ENCODE assay signal across 9 mouse cellular contexts in genomic region chr2:91986071-91986470, GRCm38 (mm10). TPM values are rescaled to one million over a fixed set of nuclear protein-coding genes. Genes with fewer than 3 reads are reported as not detected.
DNase-seq lines count a peak whose midpoint lies in the region; ATAC-seq and TF ChIP-seq lines count a peak whose summit lies in the region.
"Had no signal": no experiment of that assay in that cellular context is flagged by ENCODE, and none has a peak within 500 bp of the region (broad histone marks: within the 10 kb centered on the region; RNA-seq: fewer than 3 reads in every experiment).

No protein-coding gene starts in this region.

- DNase-seq in heart, postnatal 0 days (ENCODE audit: low spot score), result no peak
- DNase-seq in heart, postnatal 36 days, result no peak
- DNase-seq in MN1 (ENCODE audit: low spot score), result peak; percentile 72
- no peak for DNase-seq in right cerebral cortex, postnatal 25 days
- DNase-seq in layer of hippocampus, adult 9-11 months, result no peak

- no peaks in the 10 kb centered on the region for H3K27me3 ChIP-seq in heart, postnatal 0 days (ENCODE audit: control insufficient read depth, insufficient read depth, low read length)
- peaks cover 7% of the 10 kb centered on the region; the same call in 1 of the 2 replicates for H3K27me3 ChIP-seq in forebrain, embryonic 13.5 days
- no peaks in the 10 kb centered on the region for H3K27me3 ChIP-seq in liver, embryonic 16.5 days (ENCODE audit: control insufficient read depth, insufficient read depth, low read depth, low read length)
- H3K27me3 ChIP-seq in stomach, embryonic 16.5 days (ENCODE audit: control insufficient read depth, insufficient read depth, low read length), result no peaks in the 10 kb centered on the region

- no peak overlapping the region for H3K4me3 ChIP-seq in heart, postnatal 0 days (ENCODE audit: low read depth, low read length)
- H3K4me3 ChIP-seq in forebrain, embryonic 13.5 days, result no peak overlapping the region
- no peak overlapping the region for H3K4me3 ChIP-seq in liver, embryonic 16.5 days (ENCODE audit: low read depth, low read length)
- H3K4me3 ChIP-seq in stomach, embryonic 16.5 days (replicated peaks; ENCODE audit: low read length), result no peak overlapping the region

- 0 out of 2 replicates have a peak, but pooled peaks cover 3% of the 10 kb centered on the region for H3K36me3 ChIP-seq in heart, postnatal 0 days (replicated peaks; ENCODE audit: control insufficient read depth, insufficient read depth, low read length)
- H3K36me3 ChIP-seq in forebrain, embryonic 13.5 days (ENCODE audit: poor library complexity, severe bottlenecking), result no peaks in the 10 kb centered on the region
- H3K36me3 ChIP-seq in liver, embryonic 16.5 days (ENCODE audit: control insufficient read depth, insufficient read depth), result no peaks in the 10 kb centered on the region
- peaks cover 25% of the 10 kb centered on the region for H3K36me3 ChIP-seq in stomach, embryonic 16.5 days (ENCODE audit: control insufficient read depth, insufficient read depth, low read length)

- no peak overlapping the region for H3K9ac ChIP-seq in heart, postnatal 0 days (replicated peaks; ENCODE audit: low read depth, low read length)
- H3K9ac ChIP-seq in forebrain, embryonic 13.5 days, result no peak overlapping the region
- H3K9ac ChIP-seq in liver, embryonic 16.5 days (ENCODE audit: low read depth, low read length), result no peak overlapping the region
- no peak overlapping the region for H3K9ac ChIP-seq in stomach, embryonic 16.5 days (ENCODE audit: low read length)

- H3K27ac ChIP-seq in heart, postnatal 0 days (ENCODE audit: low read depth), result no peak overlapping the region; the same call in 1 of the 2 replicates
- H3K27ac ChIP-seq in forebrain, embryonic 13.5 days, result no peak overlapping the region
- H3K27ac ChIP-seq in liver, embryonic 16.5 days (ENCODE audit: low read length), result no peak overlapping the region
- H3K27ac ChIP-seq in stomach, embryonic 16.5 days (ENCODE audit: low read length), result peak overlapping the region; percentile 24; the same call in 1 of the 2 replicates

- no peak for TF ChIP-seq EP300 in heart, postnatal 0 days (IDR thresholded peaks at IDR 0.05; ENCODE audit: low read depth)

- TF ChIP-seq CTCF in heart, postnatal 0 days (IDR thresholded peaks at IDR 0.05; ENCODE audit: low read depth), result peak; percentile 48

- H3K4me2 ChIP-seq in heart, postnatal 0 days (ENCODE audit: low read depth, low read length), result no peak overlapping the region
- H3K4me2 ChIP-seq in forebrain, embryonic 13.5 days, result no peak overlapping the region
- H3K4me2 ChIP-seq in liver, embryonic 16.5 days (ENCODE audit: low read depth, low read length), result no peak overlapping the region
- H3K4me2 ChIP-seq in stomach, embryonic 16.5 days (ENCODE audit: low read depth, low read length), result no peak overlapping the region

- intact Hi-C loops in heart, postnatal 36 days (cut with DNase I), result loop anchor here (1.0 to 10.0 kb wide), 5 partner anchors 36 to 449 kb away; partner anchors contain the start of genes Creb3l1 and Cry2

- WGBS in heart, postnatal 0 days, result 13% methylated on average over 5 of the region's 5 CpGs
- 2% methylated on average over 5 of the region's 5 CpGs for WGBS in forebrain, embryonic 13.5 days
- 5% methylated on average over 5 of the region's 5 CpGs for WGBS in liver, embryonic 16.5 days (ENCODE audit: insufficient replicate concordance)
- WGBS in stomach, embryonic 16.5 days, result 16% methylated on average over 5 of the region's 5 CpGs

- H3K9me3 ChIP-seq in heart, postnatal 0 days (replicated peaks; ENCODE audit: control insufficient read depth, low read length), result no peaks in the 10 kb centered on the region
- no peaks in the 10 kb centered on the region for H3K9me3 ChIP-seq in forebrain, embryonic 13.5 days (replicated peaks)
- H3K9me3 ChIP-seq in liver, embryonic 16.5 days (replicated peaks; ENCODE audit: control insufficient read depth, low read length), result no peaks in the 10 kb centered on the region; the same call in 1 of the 2 replicates
- no peaks in the 10 kb centered on the region for H3K9me3 ChIP-seq in stomach, embryonic 16.5 days (replicated peaks; ENCODE audit: control insufficient read depth, low read length)

- ATAC-seq in heart, postnatal 0 days (ENCODE audit: insufficient read depth, low read depth), result peak; percentile 34; the same call in 1 of the 2 replicates
- peak; percentile 54 for ATAC-seq in forebrain, embryonic 13.5 days
- peak; percentile 15; the same call in 1 of the 2 replicates for ATAC-seq in liver, embryonic 16.5 days (ENCODE audit: low read depth)
- ATAC-seq in stomach, embryonic 16.5 days (ENCODE audit: insufficient read depth, low FRiP score), result peak; percentile 42; the same call in 1 of the 2 replicates

- peaks cover 10% of the 10 kb centered on the region for H3K4me1 ChIP-seq in heart, postnatal 0 days (ENCODE audit: control insufficient read depth, insufficient read depth)
- peaks cover 16% of the 10 kb centered on the region for H3K4me1 ChIP-seq in forebrain, embryonic 13.5 days
- peaks cover 11% of the 10 kb centered on the region for H3K4me1 ChIP-seq in liver, embryonic 16.5 days (ENCODE audit: control insufficient read depth, low read depth, low read length)
- H3K4me1 ChIP-seq in stomach, embryonic 16.5 days (ENCODE audit: control insufficient read depth, insufficient read depth, low read length), result peaks cover 17% of the 10 kb centered on the region

RNA-seq across cellular contexts. Expression of gene Dgkz, which starts 10.4 kb away (rescaled TPM):
- 77.0 and 77.9 TPM in 2 replicates for total RNA-seq in heart, postnatal 0 days (2014; rRNA removed; ENCODE audit: low replicate concordance)
- 24.0 and 26.2 TPM in 2 replicates for polyA plus RNA-seq in heart, postnatal 0 days (2015; fragmentation: Nextera tagmentation; extraction: Ambion mirVana)
- 10 to 100 TPM; 48.4 to 51.2 TPM for total RNA-seq in heart, postnatal 36 days (2021)
- 18.5 and 23.1 TPM in 2 replicates for polyA plus RNA-seq in forebrain, embryonic 13.5 days (2015; fragmentation: Nextera tagmentation; extraction: Ambion mirVana)
- 20.2 and 24.1 TPM in 2 replicates for polyA plus RNA-seq in liver, embryonic 16.5 days (2015; fragmentation: Nextera tagmentation; extraction: Ambion mirVana)
- 34.9 and 38.3 TPM in 2 replicates for polyA plus RNA-seq in stomach, embryonic 16.5 days (2015; fragmentation: Nextera tagmentation; extraction: Ambion mirVana)

RNA-seq across cellular contexts. Expression of gene Creb3l1, which starts 38.2 kb away (rescaled TPM):
- total RNA-seq in heart, postnatal 0 days (2014; rRNA removed; ENCODE audit: low replicate concordance), result 3.8 and 6.7 TPM in 2 replicates
- polyA plus RNA-seq in heart, postnatal 0 days (2015; fragmentation: Nextera tagmentation; extraction: Ambion mirVana), result 4.1 and 4.2 TPM in 2 replicates
- 1 to 10 TPM; 4.4 TPM for total RNA-seq in heart, postnatal 36 days (2021)
- 0.52 and 0.71 TPM in 2 replicates for polyA plus RNA-seq in forebrain, embryonic 13.5 days (2015; fragmentation: Nextera tagmentation; extraction: Ambion mirVana)
- 0.72 and 1.3 TPM in 2 replicates for polyA plus RNA-seq in liver, embryonic 16.5 days (2015; fragmentation: Nextera tagmentation; extraction: Ambion mirVana)
- 21.7 and 24.5 TPM in 2 replicates for polyA plus RNA-seq in stomach, embryonic 16.5 days (2015; fragmentation: Nextera tagmentation; extraction: Ambion mirVana)

RNA-seq across cellular contexts. Expression of gene Gm9821, which starts 40.6 kb away (rescaled TPM):
- total RNA-seq in heart, postnatal 0 days (2014; rRNA removed; ENCODE audit: low replicate concordance), result not detected in 2 replicates
- polyA plus RNA-seq in heart, postnatal 0 days (2015; fragmentation: Nextera tagmentation; extraction: Ambion mirVana), result 0.89 and 0.93 TPM in 2 replicates
- total RNA-seq in heart, postnatal 36 days (2021), result not detected
- polyA plus RNA-seq in forebrain, embryonic 13.5 days (2015; fragmentation: Nextera tagmentation; extraction: Ambion mirVana), result 0.18 and 0.41 TPM in 2 replicates
- 0.68 and 1.0 TPM in 2 replicates for polyA plus RNA-seq in liver, embryonic 16.5 days (2015; fragmentation: Nextera tagmentation; extraction: Ambion mirVana)
- polyA plus RNA-seq in stomach, embryonic 16.5 days (2015; fragmentation: Nextera tagmentation; extraction: Ambion mirVana), result 0.83 and 0.91 TPM in 2 replicates
- polyA plus RNA-seq: small intestine, adult 2 months had no signal

RNA-seq across cellular contexts. Expression of gene Mdk, which starts 54.0 kb away (rescaled TPM):
- total RNA-seq in heart, postnatal 0 days (2014; rRNA removed; ENCODE audit: low replicate concordance), result 18.5 and 48.2 TPM in 2 replicates
- polyA plus RNA-seq in heart, postnatal 0 days (2015; fragmentation: Nextera tagmentation; extraction: Ambion mirVana), result 100 and 119 TPM in 2 replicates
- total RNA-seq in heart, postnatal 36 days (2021), result 1 to 10 TPM; 2.4 to 3.9 TPM
- polyA plus RNA-seq in forebrain, embryonic 13.5 days (2015; fragmentation: Nextera tagmentation; extraction: Ambion mirVana), result 609 and 621 TPM in 2 replicates
- 12.6 and 15.2 TPM in 2 replicates for polyA plus RNA-seq in liver, embryonic 16.5 days (2015; fragmentation: Nextera tagmentation; extraction: Ambion mirVana)
- polyA plus RNA-seq in stomach, embryonic 16.5 days (2015; fragmentation: Nextera tagmentation; extraction: Ambion mirVana), result 458 and 550 TPM in 2 replicates

RNA-seq across cellular contexts. Expression of gene Chrm4, which starts 59.0 kb away (rescaled TPM):
- total RNA-seq in heart, postnatal 0 days (2014; rRNA removed; ENCODE audit: low replicate concordance), result 0.27 TPM in 1 of 2 replicates, not detected in the other
- not detected in 2 replicates for polyA plus RNA-seq in heart, postnatal 0 days (2015; fragmentation: Nextera tagmentation; extraction: Ambion mirVana)
- not detected for total RNA-seq in heart, postnatal 36 days (2021)
- polyA plus RNA-seq in forebrain, embryonic 13.5 days (2015; fragmentation: Nextera tagmentation; extraction: Ambion mirVana), result 0.83 and 0.88 TPM in 2 replicates
- 0.06 TPM in 1 of 2 replicates, not detected in the other for polyA plus RNA-seq in liver, embryonic 16.5 days (2015; fragmentation: Nextera tagmentation; extraction: Ambion mirVana)
- polyA plus RNA-seq in stomach, embryonic 16.5 days (2015; fragmentation: Nextera tagmentation; extraction: Ambion mirVana), result 0.27 and 0.31 TPM in 2 replicates
